Mouse (Mus musculus) midbrain, embryonic 12.5 days (tissue): ENCODE measurements around the gene Ikzf3. TPM values are rescaled to one million over a fixed set of nuclear protein-coding genes. Genes with fewer than 3 reads are reported as not detected.
A peak's percentile ranks its signal among the peaks of the same experiment; 100 is the strongest.

Source experiments
- ATAC-seq: fragments of 200-750 bp; cut with Nextera tagmentation; 2 replicates; pipeline ENCODE4 v1.8.0; 2017; ENCODE audit warnings: low read depth, moderate TSS enrichment, moderate library complexity; ENCODE audit not compliant: low FRiP score
- H3K27ac ChIP-seq: fragments of 300-500 bp; sonication (generic); replicated peaks from 2 replicates; pipeline ENCODE4 v1.5.1; 2016; ENCODE audit warnings: mild to moderate bottlenecking
- H3K27me3 ChIP-seq: fragments of 300-500 bp; sonication (generic); 2 replicates; pipeline ENCODE4 v1.6.1; 2016; ENCODE audit warnings: mild to moderate bottlenecking
- H3K36me3 ChIP-seq: fragments of 300-500 bp; sonication (generic); 2 replicates; pipeline ENCODE4 v1.6.1; 2016
- H3K4me1 ChIP-seq: fragments of 300-500 bp; sonication (generic); 2 replicates; pipeline ENCODE4 v1.6.1; 2016
- H3K4me2 ChIP-seq: fragments of 300-500 bp; sonication (generic); replicated peaks from 2 replicates; pipeline ENCODE4 v1.6.1; 2016; ENCODE audit warnings: mild to moderate bottlenecking, moderate library complexity
- H3K4me3 ChIP-seq: fragments of 300-500 bp; sonication (generic); 2 replicates; pipeline ENCODE4 v1.5.1; 2016; ENCODE audit warnings: mild to moderate bottlenecking
- H3K9ac ChIP-seq: fragments of 300-500 bp; sonication (generic); replicated peaks from 2 replicates; pipeline ENCODE4 v1.6.1; 2016; ENCODE audit warnings: mild to moderate bottlenecking, moderate library complexity
- H3K9me3 ChIP-seq: fragments of 300-500 bp; sonication (generic); 2 replicates; pipeline ENCODE4 v1.6.1; 2016; ENCODE audit warnings: mild to moderate bottlenecking
- WGBS: fragments of 180-500 bp; shearing (Covaris S2); methylation state at CpG from one replicate; pipeline ENCODE4 v1.1.7; 2016; 5-methylcytosine and 5-hydroxymethylcytosine counted together
- polyA plus RNA-seq: library from polyadenylated mRNA; unstranded; fragments of >200 nt; fragmentation: Nextera tagmentation; extraction: Ambion mirVana; gene quantifications from 2 replicates; pipeline ENCODE4 v1.2.1, GENCODE M21; 2016

Gene Ikzf3
- 0.27 TPM in 1 of 2 replicates, not detected in the other for polyA plus RNA-seq

- peaks cover 7% of the 10 kb centered on the region for H3K4me1 ChIP-seq
- H3K27me3 ChIP-seq: peaks cover 83% of the 10 kb centered on the region
- H3K4me3 ChIP-seq: peak within 1 kb of the TSS; percentile 47
- peak within 1 kb of the TSS; percentile 77 for H3K4me2 ChIP-seq
- H3K27ac ChIP-seq: no peak within 1 kb of the TSS
- WGBS: under 1% methylated on average over 58 of the region's 58 CpGs
- peak within 1 kb of the TSS; percentile 55 for H3K9ac ChIP-seq
- no peaks in the 10 kb centered on the region for H3K9me3 ChIP-seq
- no peak for ATAC-seq
- no peaks in the 10 kb centered on the region for H3K36me3 ChIP-seq
Measured at GRCm38 (mm10) chr11:98545711-98546231, at the start of gene Ikzf3. Gene Ikzf3, minus strand, starts transcription at chr11:98546031.

- Histone ChIP-seq H3K27me3 (peaks cover 44% of the 10 kb centered on the region), H3K36me3 (no peaks in the 10 kb centered on the region), H3K4me2 (no peak overlapping the region), H3K4me3 (no peak overlapping the region), H3K9me3 (no peaks in the 10 kb centered on the region), H3K9ac (no peak overlapping the region), H3K4me1 (no peaks in the 10 kb centered on the region), H3K27ac (no peak overlapping the region)
- ATAC-seq: no peak
- 76% methylated on average over 10 of the region's 10 CpGs for WGBS
Measured at GRCm38 (mm10) chr11:98595473-98595872, 49.6 kb upstream of the Ikzf3 start.

GRCm38 (mm10) chr11:98595021-98595420 lies 49.2 kb upstream of the Ikzf3 start:
- H3K4me1 ChIP-seq: no peaks in the 10 kb centered on the region
- no peak overlapping the region for H3K9ac ChIP-seq
- peaks cover 40% of the 10 kb centered on the region for H3K27me3 ChIP-seq
- H3K27ac ChIP-seq: no peak overlapping the region
- no peak overlapping the region for H3K4me2 ChIP-seq
- 78% methylated on average over 6 of the region's 6 CpGs for WGBS
- H3K4me3 ChIP-seq: no peak overlapping the region
- no peaks in the 10 kb centered on the region for H3K9me3 ChIP-seq
- ATAC-seq: no peak
- H3K36me3 ChIP-seq: no peaks in the 10 kb centered on the region

GRCm38 (mm10) chr11:98590548-98591445 lies 45.0 kb upstream of the Ikzf3 start:
- H3K27me3 ChIP-seq: peaks cover 22% of the 10 kb centered on the region; the same call in 1 of the 2 replicates
- peaks cover 22% of the 10 kb centered on the region for H3K4me1 ChIP-seq
- WGBS: 74% methylated on average over 19 of the region's 19 CpGs
- ATAC-seq: no peak
- H3K27ac ChIP-seq: no peak overlapping the region
- no peak overlapping the region for H3K4me3 ChIP-seq
- H3K9ac ChIP-seq: no peak overlapping the region
- H3K4me2 ChIP-seq: no peak overlapping the region
- H3K9me3 ChIP-seq: no peaks in the 10 kb centered on the region
- H3K36me3 ChIP-seq: no peaks in the 10 kb centered on the region

- H3K4me3 ChIP-seq: no peak overlapping the region
- no peak overlapping the region for H3K27ac ChIP-seq
- H3K27me3 ChIP-seq: peaks cover 22% of the 10 kb centered on the region; the same call in 1 of the 2 replicates
- ATAC-seq: no peak
- WGBS: 88% methylated on average over 8 of the region's 8 CpGs
- no peaks in the 10 kb centered on the region for H3K9me3 ChIP-seq
- H3K4me2 ChIP-seq: no peak overlapping the region
- peaks cover 33% of the 10 kb centered on the region for H3K4me1 ChIP-seq
- no peak overlapping the region for H3K9ac ChIP-seq
- H3K36me3 ChIP-seq: no peaks in the 10 kb centered on the region
Measured at GRCm38 (mm10) chr11:98589306-98589705, 43.5 kb upstream of the Ikzf3 start.

- Histone ChIP-seq H3K4me3 (no peak overlapping the region), H3K27me3 (peaks cover 22% of the 10 kb centered on the region; the same call in 1 of the 2 replicates), H3K9ac (no peak overlapping the region), H3K4me1 (peaks cover 33% of the 10 kb centered on the region), H3K9me3 (no peaks in the 10 kb centered on the region), H3K36me3 (0 out of 2 replicates have a peak, but pooled peaks cover 3% of the 10 kb centered on the region), H3K27ac (no peak overlapping the region), H3K4me2 (no peak overlapping the region)
- ATAC-seq: no peak
- WGBS: 72% methylated on average over 6 of the region's 6 CpGs
Measured at GRCm38 (mm10) chr11:98588833-98589281, 43.0 kb upstream of the Ikzf3 start.

GRCm38 (mm10) chr11:98587684-98588546 lies 42.1 kb upstream of the Ikzf3 start:
- peaks cover 33% of the 10 kb centered on the region for H3K4me1 ChIP-seq
- peaks cover 22% of the 10 kb centered on the region; the same call in 1 of the 2 replicates for H3K27me3 ChIP-seq
- peak overlapping the region; percentile 90 for H3K27ac ChIP-seq
- H3K4me3 ChIP-seq: peak overlapping the region; percentile 91
- H3K9me3 ChIP-seq: no peaks in the 10 kb centered on the region
- H3K36me3 ChIP-seq: peaks cover 11% of the 10 kb centered on the region
- ATAC-seq: peak; percentile 31; the same call in 1 of the 2 replicates
- WGBS: 6% methylated on average over 20 of the region's 20 CpGs
- H3K4me2 ChIP-seq: peak overlapping the region; percentile 85
- peak overlapping the region; percentile 93 for H3K9ac ChIP-seq

GRCm38 (mm10) chr11:98586892-98587563 lies 41.2 kb upstream of the Ikzf3 start, which contains the start of gene Ormdl3:
Gene Ormdl3, minus strand, starts transcription at chr11:98587368.
- Histone ChIP-seq H3K4me1 (peaks cover 33% of the 10 kb centered on the region), H3K36me3 (peaks cover 20% of the 10 kb centered on the region), H3K27ac (peak within 1 kb of the TSS; percentile 90), H3K9ac (peak within 1 kb of the TSS; percentile 93), H3K9me3 (no peaks in the 10 kb centered on the region), H3K4me3 (peak within 1 kb of the TSS; percentile 91), H3K27me3 (peaks cover 16% of the 10 kb centered on the region; the same call in 1 of the 2 replicates), H3K4me2 (peak within 1 kb of the TSS; percentile 85)
- under 1% methylated on average over 49 of the region's 49 CpGs for WGBS
- ATAC-seq: peak; percentile 92

- Histone ChIP-seq H3K27ac (peak overlapping the region; percentile 90), H3K4me3 (peak overlapping the region; percentile 91), H3K36me3 (peaks cover 27% of the 10 kb centered on the region), H3K4me1 (peaks cover 33% of the 10 kb centered on the region), H3K27me3 (peaks cover 9% of the 10 kb centered on the region; the same call in 1 of the 2 replicates), H3K4me2 (peak overlapping the region; percentile 85), H3K9ac (peak overlapping the region; percentile 93), H3K9me3 (no peaks in the 10 kb centered on the region)
- peak; percentile 50 for ATAC-seq
- WGBS: 1% methylated on average over 19 of the region's 22 CpGs
Measured at GRCm38 (mm10) chr11:98586087-98586891, 40.5 kb upstream of the Ikzf3 start.

GRCm38 (mm10) chr11:98584629-98585177 lies 38.9 kb upstream of the Ikzf3 start:
- Histone ChIP-seq H3K27me3 (peaks cover 5% of the 10 kb centered on the region; the same call in 1 of the 2 replicates), H3K4me3 (no peak overlapping the region), H3K27ac (no peak overlapping the region), H3K9ac (peak overlapping the region; percentile 93; the same call in 1 of the 2 replicates), H3K9me3 (no peaks in the 10 kb centered on the region), H3K36me3 (peaks cover 40% of the 10 kb centered on the region), H3K4me1 (peaks cover 33% of the 10 kb centered on the region), H3K4me2 (no peak overlapping the region)
- WGBS: 94% methylated on average over 6 of the region's 6 CpGs
- no peak for ATAC-seq
